Mouse (Mus musculus) naive thymus-derived CD4-positive, alpha-beta T cell, adult 5 months (primary cell): ENCODE results near the gene Tmed11. TPM values are rescaled to one million over a fixed set of nuclear protein-coding genes. Genes with fewer than 3 reads are reported as not detected.

Experiments
- polyA plus RNA-seq: library from polyadenylated mRNA; unstranded; fragments of 100-300 nt; shearing (Covaris generic); gene quantifications from one replicate; pipeline ENCODE4 v1.2.1, GENCODE M21; 2017

Tmed11 gene
- not detected for polyA plus RNA-seq

GRCm38 (mm10) chr5:108795263-108795662, at the start of gene Tmed11:
Tmed11 (minus strand) TSS chr5:108795363.

GRCm38 (mm10) chr5:108808750-108809149, 13.6 kb upstream of the Tmed11 start, which contains the start of gene Vmn2r8:
Vmn2r8 (minus strand) TSS chr5:108808850.

GRCm38 (mm10) chr5:108774630-108775306, 20.4 kb downstream of the Tmed11 start, which contains the start of gene Rnf212:
Rnf212 (minus strand) TSS chr5:108774982.

Other genes with a start within 250 kb of the Tmed11 start
- not detected for gene Cplx1, start 245.3 kb downstream of the Tmed11 start, polyA plus RNA-seq
- 210 TPM for gene Gak, start 165.6 kb downstream of the Tmed11 start, polyA plus RNA-seq
- 22.5 TPM for gene Tmem175, start 165.6 kb downstream of the Tmed11 start, polyA plus RNA-seq
- gene Idua, start 135.0 kb downstream of the Tmed11 start, polyA plus RNA-seq = 31.0 TPM
- gene Dgkq, start 125.7 kb downstream of the Tmed11 start, polyA plus RNA-seq = 24.7 TPM
- 0.11 TPM for gene Slc26a1, start 119.8 kb downstream of the Tmed11 start, polyA plus RNA-seq
- gene Fgfrl1, start 103.0 kb downstream of the Tmed11 start, polyA plus RNA-seq = 6.1 TPM
- gene Rnf212, start 20.4 kb downstream of the Tmed11 start, polyA plus RNA-seq = not detected
- not detected for gene Vmn2r8, start 13.5 kb upstream of the Tmed11 start, polyA plus RNA-seq
- gene Vmn2r9, start 57.2 kb upstream of the Tmed11 start, polyA plus RNA-seq = 0.05 TPM
- 0.05 TPM for gene Vmn2r10, start 211.2 kb upstream of the Tmed11 start, polyA plus RNA-seq